Mouse (Mus musculus) thymus, adult 2 months (tissue): ENCODE data around the gene Nup188.

Source experiments
- CTCF ChIP-seq: fragments of 200-500 bp; IDR thresholded peaks from 2 replicates; pipeline ENCODE4 v1.5.1; 2012; ENCODE audit warnings: mild to moderate bottlenecking, control low read depth, low read length, moderate library complexity, borderline replicate concordance; ENCODE audit not compliant: control insufficient read depth, poor library complexity, insufficient read depth; ENCODE audit errors: extremely low read depth
- POLR2A ChIP-seq: fragments of 200-500 bp; IDR thresholded peaks from 2 replicates; pipeline ENCODE4 v1.6.1; 2012; ENCODE audit warnings: mild to moderate bottlenecking, low read length, control low read depth, moderate library complexity; ENCODE audit not compliant: control insufficient read depth, poor library complexity, insufficient read depth; ENCODE audit errors: extremely low read depth

DNA sequence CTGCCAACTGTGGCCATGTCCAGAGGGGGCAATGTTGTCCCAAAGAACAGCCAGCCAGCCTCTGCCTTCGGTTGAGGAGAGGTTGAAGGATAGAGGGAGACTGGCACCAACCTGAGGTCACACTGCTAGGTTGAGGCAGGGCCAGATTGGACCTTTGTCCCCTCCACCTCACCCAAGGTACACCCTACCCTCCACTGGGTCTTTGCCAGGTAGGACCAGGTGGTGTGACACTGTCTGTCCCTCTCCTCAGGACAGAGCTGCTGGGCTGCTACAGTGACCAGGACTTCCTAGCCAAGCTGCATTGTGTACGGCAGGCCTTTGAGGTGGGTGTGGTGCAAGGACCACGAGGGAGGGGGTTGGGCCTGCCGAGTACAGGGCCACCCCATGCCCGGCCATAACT is 91.5 kb downstream of the Nup188 start:
- TF ChIP-seq CTCF (no peak), POLR2A (no peak)
